Mouse (Mus musculus) neural tube, embryonic 11.5 days (tissue): ENCODE measurements at regions not wholly inside any gene's neighbourhood (a gene's known extent, or its start where the extent isn't known, plus 50 kb on each side); places are given as distances from the start of the nearest gene placed in this dataset.
"Not testable (repeated sequence)": the region's sequence is repeated elsewhere in the genome, so short reads cannot be mapped to it uniquely, and the experiment has no call there.

Experiments used
- ATAC-seq: fragments of 200-750 bp; cut with Nextera tagmentation; 2 replicates; pipeline ENCODE4 v1.8.0; 2017; ENCODE audit warnings: moderate number of reproducible peaks, mild to moderate bottlenecking, moderate TSS enrichment, moderate library complexity; ENCODE audit not compliant: insufficient read depth, low FRiP score, low TSS enrichment
- DNase-seq: peaks from one replicate; pipeline ENCODE4 v3.0.0-alpha.2; 2015; ENCODE audit warnings: low spot score
- H3K27ac ChIP-seq: fragments of 300-500 bp; sonication (generic); 2 replicates; pipeline ENCODE4 v1.5.1; 2014; ENCODE audit warnings: low read depth, mild to moderate bottlenecking, low read length
- H3K27me3 ChIP-seq: fragments of 300-500 bp; sonication (generic); 2 replicates; pipeline ENCODE4 v1.6.1; 2014; ENCODE audit warnings: mild to moderate bottlenecking, low read length, mixed read lengths; ENCODE audit not compliant: control insufficient read depth, insufficient read depth
- H3K36me3 ChIP-seq: fragments of 300-500 bp; sonication (generic); 2 replicates; pipeline ENCODE4 v1.6.1; 2014; ENCODE audit warnings: mild to moderate bottlenecking, low read length, moderate library complexity, mixed read lengths; ENCODE audit not compliant: control insufficient read depth, insufficient read depth
- H3K4me1 ChIP-seq: fragments of 300-500 bp; sonication (generic); 2 replicates; pipeline ENCODE4 v1.6.1; 2014; ENCODE audit warnings: low read length, mixed read lengths; ENCODE audit not compliant: control insufficient read depth, insufficient read depth
- H3K4me2 ChIP-seq: fragments of 300-500 bp; sonication (generic); 2 replicates; pipeline ENCODE4 v1.6.1; 2014; ENCODE audit warnings: low read depth, mild to moderate bottlenecking, moderate library complexity
- H3K4me3 ChIP-seq: fragments of 300-500 bp; sonication (generic); 2 replicates; pipeline ENCODE4 v1.5.1; 2014; ENCODE audit warnings: low read depth, low read length
- H3K9ac ChIP-seq: fragments of 300-500 bp; sonication (generic); 2 replicates; pipeline ENCODE4 v1.6.1; 2014; ENCODE audit warnings: mild to moderate bottlenecking, low read length
- H3K9me3 ChIP-seq: fragments of 300-500 bp; sonication (generic); 2 replicates; pipeline ENCODE4 v1.6.1; 2016; ENCODE audit warnings: low read length; ENCODE audit not compliant: control insufficient read depth
- WGBS: fragments of 180-500 bp; shearing (Covaris S2); extraction: QIAGEN DNeasy Blood & Tissue Kit; methylation state at CpG from one replicate; pipeline ENCODE4 v1.1.7; 2014; 5-methylcytosine and 5-hydroxymethylcytosine counted together

DNA sequence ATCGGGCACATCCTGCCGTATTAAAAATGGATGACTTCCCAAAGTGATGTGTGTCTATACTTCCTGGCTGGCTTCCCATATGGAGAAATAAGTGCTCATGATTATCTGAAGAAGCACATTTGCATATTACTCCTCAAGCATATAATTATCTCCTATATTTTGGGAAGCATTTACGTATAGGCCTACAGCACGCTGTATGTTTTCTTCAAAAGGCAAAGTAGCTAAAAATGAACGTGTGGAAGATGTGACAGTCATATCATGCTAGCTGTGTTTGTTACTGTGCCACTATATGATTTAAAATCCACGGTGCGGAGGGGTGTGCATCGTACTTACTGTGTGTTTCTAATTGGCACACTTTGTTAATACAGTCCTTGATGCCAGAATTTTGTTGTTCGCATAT is 242.7 kb downstream of the Antxr2 start:
- DNase-seq (no peak), ATAC-seq (no peak)
- Histone ChIP-seq H3K4me3 (no peak overlapping the region), H3K27me3 (no peaks in the 10 kb centered on the region), H3K27ac (no peak overlapping the region), H3K4me2 (no peak overlapping the region), H3K36me3 (no peaks in the 10 kb centered on the region), H3K4me1 (no peaks in the 10 kb centered on the region), H3K9me3 (no peaks in the 10 kb centered on the region), H3K9ac (no peak overlapping the region)
- 93% methylated on average over 9 of the region's 9 CpGs for WGBS

GRCm38 (mm10) chr5:97787001-97787400 is 243.8 kb downstream of the Antxr2 start:
- Histone ChIP-seq H3K36me3 (no peaks in the 10 kb centered on the region), H3K4me1 (no peaks in the 10 kb centered on the region), H3K4me2 (no peak overlapping the region), H3K4me3 (no peak overlapping the region), H3K27me3 (no peaks in the 10 kb centered on the region), H3K9me3 (no peaks in the 10 kb centered on the region), H3K9ac (no peak overlapping the region), H3K27ac (no peak overlapping the region)
- 95% methylated on average over 5 of the region's 5 CpGs for WGBS
- ATAC-seq, result no peak
- DNase-seq, result no peak

DNA sequence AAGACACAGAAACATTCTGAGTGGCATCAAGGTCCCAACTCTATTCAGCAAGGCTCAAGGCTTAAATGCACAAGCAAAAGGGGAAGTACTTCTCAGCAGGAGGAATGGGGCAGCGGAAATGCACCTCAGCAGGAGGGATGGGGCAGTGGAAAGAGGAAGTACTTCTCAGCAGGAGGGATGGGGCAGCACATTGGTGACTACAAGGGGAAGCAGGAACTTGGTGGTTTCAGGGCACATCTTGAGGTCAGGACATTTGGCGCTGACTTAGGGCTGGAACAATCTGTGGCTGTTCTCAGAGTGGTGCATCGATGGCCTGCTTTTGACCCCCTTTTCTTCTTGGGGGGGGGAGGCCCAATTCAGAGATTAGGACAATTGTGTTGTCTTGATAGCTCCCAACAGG is 255.7 kb downstream of the Antxr2 start:
- WGBS, result 91% methylated on average over 3 of the region's 3 CpGs
- not testable (repeated sequence) for ATAC-seq

GRCm38 (mm10) chr5:97773451-97773850 is 257.4 kb downstream of the Antxr2 start:
- not testable (repeated sequence) for H3K36me3 ChIP-seq, H3K27ac ChIP-seq, DNase-seq, H3K9ac ChIP-seq, H3K4me3 ChIP-seq, H3K9me3 ChIP-seq, H3K27me3 ChIP-seq, H3K4me2 ChIP-seq, H3K4me1 ChIP-seq, ATAC-seq
- 74% methylated on average over 4 of the region's 4 CpGs for WGBS

More for the DNA sequence above, 255.7 kb downstream of the Antxr2 start:
- not testable (repeated sequence) for H3K9ac ChIP-seq, H3K36me3 ChIP-seq, H3K4me1 ChIP-seq, H3K4me3 ChIP-seq, H3K4me2 ChIP-seq, H3K27me3 ChIP-seq, DNase-seq, H3K9me3 ChIP-seq, H3K27ac ChIP-seq

- 92% methylated on average over 2 of the region's 2 CpGs for WGBS
- H3K36me3 ChIP-seq, result no peaks in the 10 kb centered on the region
- H3K4me1 ChIP-seq, result no peaks in the 10 kb centered on the region
Measured at GRCm38 (mm10) chr5:97737339-97737738, 280.5 kb upstream of the Gk2 start.

GRCm38 (mm10) chr5:97730920-97731319 is 274.1 kb upstream of the Gk2 start:
- Histone ChIP-seq H3K36me3 (no peaks in the 10 kb centered on the region), H3K4me1 (no peaks in the 10 kb centered on the region), H3K4me3 (no peak overlapping the region), H3K9me3 (no peaks in the 10 kb centered on the region), H3K4me2 (no peak overlapping the region), H3K9ac (no peak overlapping the region), H3K27ac (no peak overlapping the region), H3K27me3 (no peaks in the 10 kb centered on the region)
- 53% methylated on average over 4 of the region's 4 CpGs for WGBS
- ATAC-seq (no peak), DNase-seq (no peak)

More at GRCm38 (mm10) chr5:97737339-97737738, 280.5 kb upstream of the Gk2 start:
- Histone ChIP-seq H3K9ac (no peak overlapping the region), H3K27me3 (no peaks in the 10 kb centered on the region), H3K27ac (no peak overlapping the region), H3K4me2 (no peak overlapping the region), H3K4me3 (no peak overlapping the region), H3K9me3 (no peaks in the 10 kb centered on the region)
- no peak for ATAC-seq
- DNase-seq, result no peak

- 39% methylated on average over 4 of the region's 4 CpGs for WGBS
- not testable (repeated sequence) for ATAC-seq, H3K36me3 ChIP-seq
Measured at GRCm38 (mm10) chr5:97719364-97719763, 262.5 kb upstream of the Gk2 start.

DNA sequence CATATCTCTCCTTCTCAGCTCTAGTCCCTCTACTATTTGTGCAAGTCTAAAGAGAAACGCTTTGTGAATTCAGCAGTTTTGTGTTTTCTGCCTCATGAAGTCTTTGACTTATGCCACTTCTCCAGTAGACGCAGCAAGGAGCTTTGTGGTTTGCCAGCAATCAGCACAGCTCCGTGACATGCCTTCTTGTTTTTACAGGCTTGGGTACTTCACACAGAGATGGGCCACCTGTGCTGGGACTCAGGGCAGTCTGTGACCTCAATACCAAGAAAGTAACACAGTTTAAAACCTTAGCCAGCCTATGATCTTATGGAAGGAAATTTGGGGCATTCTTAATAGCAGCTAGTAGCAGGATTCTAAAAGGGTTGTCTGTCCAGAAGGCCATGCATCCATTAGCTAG is 248.4 kb upstream of the Gk2 start:
- Histone ChIP-seq H3K36me3 (no peaks in the 10 kb centered on the region), H3K27me3 (no peaks in the 10 kb centered on the region), H3K9me3 (no peaks in the 10 kb centered on the region), H3K4me3 (no peak overlapping the region), H3K4me1 (no peaks in the 10 kb centered on the region), H3K9ac (no peak overlapping the region), H3K4me2 (no peak overlapping the region), H3K27ac (no peak overlapping the region)
- no peak for DNase-seq
- WGBS, result 75% methylated on average over 3 of the region's 3 CpGs
- ATAC-seq, result no peak

More at GRCm38 (mm10) chr5:97719364-97719763, 262.5 kb upstream of the Gk2 start:
- H3K4me1 ChIP-seq, H3K27me3 ChIP-seq, H3K4me2 ChIP-seq, H3K27ac ChIP-seq, H3K4me3 ChIP-seq, H3K9ac ChIP-seq, DNase-seq, H3K9me3 ChIP-seq: not testable (repeated sequence)

DNA sequence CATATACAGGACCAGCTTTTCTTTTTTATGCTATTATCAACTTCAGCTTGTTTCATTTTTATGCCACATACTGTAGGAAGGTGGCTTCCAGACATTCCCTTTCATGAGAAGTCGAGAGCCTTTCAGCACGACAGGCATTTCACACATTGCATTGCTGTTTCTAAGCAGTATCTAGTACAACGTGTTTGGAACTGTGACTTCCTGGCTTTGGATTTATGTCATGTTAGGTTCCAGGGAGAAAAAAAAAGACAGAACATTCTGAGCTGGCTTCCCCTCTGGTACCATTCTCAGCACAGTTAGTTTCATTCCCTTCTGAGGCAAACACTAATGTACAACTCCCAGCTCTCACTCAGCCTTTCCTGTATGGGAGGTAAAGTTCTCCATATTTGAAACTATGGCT is 243.7 kb upstream of the Gk2 start:
- no peak for DNase-seq
- H3K9ac ChIP-seq, result no peak overlapping the region
- H3K4me2 ChIP-seq, result no peak overlapping the region
- no peaks in the 10 kb centered on the region for H3K9me3 ChIP-seq
- WGBS, result 88% methylated on average over 3 of the region's 3 CpGs
- no peak overlapping the region for H3K4me3 ChIP-seq
- H3K36me3 ChIP-seq, result no peaks in the 10 kb centered on the region
- H3K27me3 ChIP-seq, result no peaks in the 10 kb centered on the region
- no peak overlapping the region for H3K27ac ChIP-seq
- H3K4me1 ChIP-seq, result no peaks in the 10 kb centered on the region
- ATAC-seq, result no peak
